Mouse (Mus musculus): ENCODE data around the gene Zswim1. TPM values are rescaled to one million over a fixed set of nuclear protein-coding genes. Genes with fewer than 3 reads are reported as not detected.

The Zswim1 gene
- polyA plus RNA-seq, 1 experiment from 2014 or later = 26.8 TPM

GRCm38 (mm10) chr2:164803921-164804313, 18.6 kb upstream of the Zswim1 start:
- Histone ChIP-seq H3K4me1 (replicated peaks; ENCODE audit: control insufficient read depth, insufficient read depth, low read length) (peaks cover 32% of the 10 kb centered on the region), H3K9ac (replicated peaks; ENCODE audit: low read depth, low read length) (peak overlapping the region; percentile 80), H3K4me3 (replicated peaks; ENCODE audit: low read length) (peak overlapping the region; percentile 75), H3K4me2 (ENCODE audit: low read length) (peak overlapping the region; percentile 66), H3K36me3 (ENCODE audit: control insufficient read depth, insufficient read depth) (no peaks in the 10 kb centered on the region), H3K27ac (ENCODE audit: low read length) (no peak overlapping the region), H3K27me3 (replicated peaks; ENCODE audit: control insufficient read depth, insufficient read depth, low read length) (no peaks in the 10 kb centered on the region), H3K9me3 (ENCODE audit: control insufficient read depth, low read length) (no peaks in the 10 kb centered on the region)
- no peak for ATAC-seq
- WGBS = 63% methylated on average over 1 of the region's 1 CpGs

- no peaks in the 10 kb centered on the region for H3K9me3 ChIP-seq (ENCODE audit: control insufficient read depth, low read length)
- no peaks in the 10 kb centered on the region for H3K27me3 ChIP-seq (replicated peaks; ENCODE audit: control insufficient read depth, insufficient read depth, low read length)
- ATAC-seq = peak; percentile 98
- peak within 1 kb of the TSS; percentile 83 for H3K27ac ChIP-seq (ENCODE audit: low read length)
- H3K4me1 ChIP-seq (replicated peaks; ENCODE audit: control insufficient read depth, insufficient read depth, low read length) = peaks cover 32% of the 10 kb centered on the region
- peak within 1 kb of the TSS; percentile 80 for H3K9ac ChIP-seq (replicated peaks; ENCODE audit: low read depth, low read length)
- H3K4me3 ChIP-seq (replicated peaks; ENCODE audit: low read length) = peak within 1 kb of the TSS; percentile 75
- peak within 1 kb of the TSS; percentile 78 for H3K4me2 ChIP-seq (ENCODE audit: low read length)
- 0% methylated on average over 47 of the region's 47 CpGs for WGBS
- H3K36me3 ChIP-seq (ENCODE audit: control insufficient read depth, insufficient read depth) = no peaks in the 10 kb centered on the region
Measured at GRCm38 (mm10) chr2:164804533-164805331, 17.8 kb upstream of the Zswim1 start, which contains the start of the genes Acot8 and Zswim3. Gene Acot8 (minus strand): TSS chr2:164804882. Gene Zswim3 (plus strand): TSS chr2:164805098.

GRCm38 (mm10) chr2:164805332-164805718, 17.2 kb upstream of the Zswim1 start:
- ATAC-seq = peak; percentile 34; the same call in 1 of the 2 replicates
- Histone ChIP-seq H3K9me3 (ENCODE audit: control insufficient read depth, low read length) (no peaks in the 10 kb centered on the region), H3K9ac (replicated peaks; ENCODE audit: low read depth, low read length) (peak overlapping the region; percentile 74), H3K4me3 (replicated peaks; ENCODE audit: low read length) (peak overlapping the region; percentile 75), H3K36me3 (ENCODE audit: control insufficient read depth, insufficient read depth) (no peaks in the 10 kb centered on the region), H3K27ac (ENCODE audit: low read length) (peak overlapping the region; percentile 76), H3K27me3 (replicated peaks; ENCODE audit: control insufficient read depth, insufficient read depth, low read length) (no peaks in the 10 kb centered on the region), H3K4me2 (ENCODE audit: low read length) (peak overlapping the region; percentile 78), H3K4me1 (replicated peaks; ENCODE audit: control insufficient read depth, insufficient read depth, low read length) (peaks cover 32% of the 10 kb centered on the region)
- WGBS = under 1% methylated on average over 21 of the region's 21 CpGs

GRCm38 (mm10) chr2:164806614-164807013, 15.9 kb upstream of the Zswim1 start:
- Histone ChIP-seq H3K4me3 (replicated peaks; ENCODE audit: low read length) (no peak overlapping the region), H3K27me3 (replicated peaks; ENCODE audit: control insufficient read depth, insufficient read depth, low read length) (no peaks in the 10 kb centered on the region), H3K27ac (ENCODE audit: low read length) (no peak overlapping the region), H3K9ac (replicated peaks; ENCODE audit: low read depth, low read length) (no peak overlapping the region), H3K4me2 (ENCODE audit: low read length) (no peak overlapping the region), H3K4me1 (replicated peaks; ENCODE audit: control insufficient read depth, insufficient read depth, low read length) (peaks cover 32% of the 10 kb centered on the region), H3K36me3 (ENCODE audit: control insufficient read depth, insufficient read depth) (no peaks in the 10 kb centered on the region), H3K9me3 (ENCODE audit: control insufficient read depth, low read length) (no peaks in the 10 kb centered on the region)
- WGBS = 83% methylated on average over 7 of the region's 7 CpGs
- no peak for ATAC-seq

GRCm38 (mm10) chr2:164813557-164813956, 8.9 kb upstream of the Zswim1 start:
- Histone ChIP-seq H3K27ac (ENCODE audit: low read length) (no peak overlapping the region), H3K9me3 (ENCODE audit: control insufficient read depth, low read length) (no peaks in the 10 kb centered on the region), H3K4me3 (replicated peaks; ENCODE audit: low read length) (no peak overlapping the region), H3K27me3 (replicated peaks; ENCODE audit: control insufficient read depth, insufficient read depth, low read length) (no peaks in the 10 kb centered on the region), H3K4me2 (ENCODE audit: low read length) (no peak overlapping the region), H3K9ac (replicated peaks; ENCODE audit: low read depth, low read length) (no peak overlapping the region), H3K36me3 (ENCODE audit: control insufficient read depth, insufficient read depth) (peaks cover 3% of the 10 kb centered on the region; the same call in 1 of the 2 replicates), H3K4me1 (replicated peaks; ENCODE audit: control insufficient read depth, insufficient read depth, low read length) (no peaks in the 10 kb centered on the region)
- WGBS = 54% methylated on average over 2 of the region's 2 CpGs
- no peak for ATAC-seq

GRCm38 (mm10) chr2:164815348-164815747, 7.1 kb upstream of the Zswim1 start:
- no peaks in the 10 kb centered on the region for H3K4me1 ChIP-seq (replicated peaks; ENCODE audit: control insufficient read depth, insufficient read depth, low read length)
- no peak for ATAC-seq
- H3K9me3 ChIP-seq (ENCODE audit: control insufficient read depth, low read length) = no peaks in the 10 kb centered on the region
- H3K4me2 ChIP-seq (ENCODE audit: low read length) = no peak overlapping the region
- H3K27me3 ChIP-seq (replicated peaks; ENCODE audit: control insufficient read depth, insufficient read depth, low read length) = no peaks in the 10 kb centered on the region
- peaks cover 6% of the 10 kb centered on the region; the same call in 1 of the 2 replicates for H3K36me3 ChIP-seq (ENCODE audit: control insufficient read depth, insufficient read depth)
- no peak overlapping the region for H3K27ac ChIP-seq (ENCODE audit: low read length)
- H3K9ac ChIP-seq (replicated peaks; ENCODE audit: low read depth, low read length) = no peak overlapping the region
- WGBS = 90% methylated on average over 5 of the region's 5 CpGs
- H3K4me3 ChIP-seq (replicated peaks; ENCODE audit: low read length) = no peak overlapping the region

- H3K36me3 ChIP-seq (ENCODE audit: control insufficient read depth, insufficient read depth) = peaks cover 6% of the 10 kb centered on the region; the same call in 1 of the 2 replicates
- 92% methylated on average over 8 of the region's 8 CpGs for WGBS
- H3K27me3 ChIP-seq (replicated peaks; ENCODE audit: control insufficient read depth, insufficient read depth, low read length) = no peaks in the 10 kb centered on the region
- ATAC-seq = no peak
- no peak overlapping the region for H3K4me2 ChIP-seq (ENCODE audit: low read length)
- H3K9me3 ChIP-seq (ENCODE audit: control insufficient read depth, low read length) = no peaks in the 10 kb centered on the region
- H3K27ac ChIP-seq (ENCODE audit: low read length) = no peak overlapping the region
- H3K9ac ChIP-seq (replicated peaks; ENCODE audit: low read depth, low read length) = no peak overlapping the region
- no peak overlapping the region for H3K4me3 ChIP-seq (replicated peaks; ENCODE audit: low read length)
- H3K4me1 ChIP-seq (replicated peaks; ENCODE audit: control insufficient read depth, insufficient read depth, low read length) = no peaks in the 10 kb centered on the region
Measured at GRCm38 (mm10) chr2:164815821-164816220, 6.7 kb upstream of the Zswim1 start.

- Histone ChIP-seq H3K27me3 (replicated peaks; ENCODE audit: control insufficient read depth, insufficient read depth, low read length) (no peaks in the 10 kb centered on the region), H3K27ac (ENCODE audit: low read length) (no peak overlapping the region), H3K4me2 (ENCODE audit: low read length) (no peak overlapping the region), H3K4me1 (replicated peaks; ENCODE audit: control insufficient read depth, insufficient read depth, low read length) (peaks cover 2% of the 10 kb centered on the region), H3K4me3 (replicated peaks; ENCODE audit: low read length) (no peak overlapping the region), H3K9ac (replicated peaks; ENCODE audit: low read depth, low read length) (no peak overlapping the region), H3K9me3 (ENCODE audit: control insufficient read depth, low read length) (no peaks in the 10 kb centered on the region), H3K36me3 (ENCODE audit: control insufficient read depth, insufficient read depth) (peaks cover 10% of the 10 kb centered on the region)
- no peak for ATAC-seq
- WGBS = 94% methylated on average over 6 of the region's 6 CpGs
Measured at GRCm38 (mm10) chr2:164817206-164817605, 5.3 kb upstream of the Zswim1 start.

GRCm38 (mm10) chr2:164817703-164818102, 4.8 kb upstream of the Zswim1 start:
- Histone ChIP-seq H3K4me1 (replicated peaks; ENCODE audit: control insufficient read depth, insufficient read depth, low read length) (peaks cover 6% of the 10 kb centered on the region), H3K4me2 (ENCODE audit: low read length) (no peak overlapping the region), H3K27ac (ENCODE audit: low read length) (no peak overlapping the region), H3K27me3 (replicated peaks; ENCODE audit: control insufficient read depth, insufficient read depth, low read length) (no peaks in the 10 kb centered on the region), H3K9me3 (ENCODE audit: control insufficient read depth, low read length) (no peaks in the 10 kb centered on the region), H3K36me3 (ENCODE audit: control insufficient read depth, insufficient read depth) (peaks cover 10% of the 10 kb centered on the region), H3K4me3 (replicated peaks; ENCODE audit: low read length) (no peak overlapping the region), H3K9ac (replicated peaks; ENCODE audit: low read depth, low read length) (no peak overlapping the region)
- ATAC-seq = no peak
- 81% methylated on average over 5 of the region's 5 CpGs for WGBS
